7 mouse cellular contexts compared by ENCODE assay signal in genomic region chrX:164221989-164222388, GRCm38 (mm10). TPM values are rescaled to one million over a fixed set of nuclear protein-coding genes. Genes with fewer than 3 reads are reported as not detected.
DNase-seq lines count a peak whose midpoint lies in the region; ATAC-seq and TF ChIP-seq lines count a peak whose summit lies in the region.

No protein-coding gene starts in this region.

- 77% methylated on average over 2 of the region's 2 CpGs for WGBS in midbrain, postnatal 0 days
- WGBS in midbrain, embryonic 11.5 days: 73% methylated on average over 2 of the region's 2 CpGs
- 46% methylated on average over 2 of the region's 2 CpGs for WGBS in liver, embryonic 14.5 days (ENCODE audit: insufficient replicate concordance)
- WGBS in forebrain, postnatal 0 days: 70% methylated on average over 2 of the region's 2 CpGs

- H3K27ac ChIP-seq in midbrain, postnatal 0 days (ENCODE audit: low read depth, low read length): no peak overlapping the region
- H3K27ac ChIP-seq in midbrain, embryonic 11.5 days (ENCODE audit: low read depth, low read length): no peak overlapping the region
- no peak overlapping the region for H3K27ac ChIP-seq in liver, embryonic 14.5 days
- no peak overlapping the region for H3K27ac ChIP-seq in forebrain, postnatal 0 days (ENCODE audit: low read depth, low read length)

- DNase-seq in midbrain, postnatal 0 days (ENCODE audit: low spot score): no peak
- DNase-seq in midbrain, embryonic 11.5 days (ENCODE audit: low spot score, missing footprints): no peak
- DNase-seq in adipocyte (ENCODE audit: low spot score): peak; percentile 9
- DNase-seq in liver, embryonic 14.5 days (ENCODE audit: low read depth in 3 of 3, low spot score in 3 of 3): no peak
- DNase-seq in thymus, postnatal 4 days: peak; percentile 52
- no peak for DNase-seq in forebrain, postnatal 0 days

- ATAC-seq in midbrain, postnatal 0 days (ENCODE audit: low FRiP score): no peak
- ATAC-seq in midbrain, embryonic 11.5 days (ENCODE audit: low FRiP score): no peak
- no peak for ATAC-seq in liver, embryonic 14.5 days (ENCODE audit: insufficient read depth)
- ATAC-seq in forebrain, postnatal 0 days: no peak
- no peak for ATAC-seq in frontal cortex, adult (ENCODE audit: low TSS enrichment)

- no peak for TF ChIP-seq EP300 in liver, embryonic 14.5 days (IDR thresholded peaks at IDR 0.05; ENCODE audit: low read depth)

- no peaks in the 10 kb centered on the region for H3K36me3 ChIP-seq in midbrain, postnatal 0 days (ENCODE audit: insufficient read depth, low read length)
- no peaks in the 10 kb centered on the region for H3K36me3 ChIP-seq in midbrain, embryonic 11.5 days (ENCODE audit: control insufficient read depth, insufficient read depth, low read length)
- H3K36me3 ChIP-seq in liver, embryonic 14.5 days (replicated peaks; ENCODE audit: control insufficient read depth, insufficient read depth, low read depth): no peaks in the 10 kb centered on the region
- H3K36me3 ChIP-seq in forebrain, postnatal 0 days (ENCODE audit: insufficient read depth): no peaks in the 10 kb centered on the region

- H3K9me3 ChIP-seq in midbrain, postnatal 0 days (ENCODE audit: low read length): no peaks in the 10 kb centered on the region
- H3K9me3 ChIP-seq in midbrain, embryonic 11.5 days (ENCODE audit: control insufficient read depth, low read length): no peaks in the 10 kb centered on the region
- no peaks in the 10 kb centered on the region for H3K9me3 ChIP-seq in liver, embryonic 14.5 days (ENCODE audit: control insufficient read depth, low read length)
- no peaks in the 10 kb centered on the region for H3K9me3 ChIP-seq in forebrain, postnatal 0 days (ENCODE audit: low read length)

- no peaks in the 10 kb centered on the region for H3K4me1 ChIP-seq in midbrain, postnatal 0 days (ENCODE audit: insufficient read depth, low read length)
- H3K4me1 ChIP-seq in midbrain, embryonic 11.5 days (ENCODE audit: control insufficient read depth, insufficient read depth, low read length): no peaks in the 10 kb centered on the region
- H3K4me1 ChIP-seq in liver, embryonic 14.5 days (replicated peaks; ENCODE audit: control insufficient read depth in 2 of 2, insufficient read depth in 2 of 2, low read length in 1 of 2): no peaks in the 10 kb centered on the region
- no peaks in the 10 kb centered on the region for H3K4me1 ChIP-seq in forebrain, postnatal 0 days (ENCODE audit: insufficient read depth)

- H3K9ac ChIP-seq in midbrain, postnatal 0 days (replicated peaks; ENCODE audit: low read length, poor library complexity, severe bottlenecking): no peak overlapping the region
- no peak overlapping the region for H3K9ac ChIP-seq in midbrain, embryonic 11.5 days (ENCODE audit: low read length)
- H3K9ac ChIP-seq in liver, embryonic 14.5 days (replicated peaks): no peak overlapping the region
- no peak overlapping the region for H3K9ac ChIP-seq in forebrain, postnatal 0 days

- no peaks in the 10 kb centered on the region; the same call in 1 of the 2 replicates for H3K27me3 ChIP-seq in midbrain, postnatal 0 days (ENCODE audit: insufficient read depth, low read length)
- no peaks in the 10 kb centered on the region for H3K27me3 ChIP-seq in midbrain, embryonic 11.5 days (ENCODE audit: control insufficient read depth, insufficient read depth, low read length)
- no peaks in the 10 kb centered on the region for H3K27me3 ChIP-seq in liver, embryonic 14.5 days (ENCODE audit: control insufficient read depth, insufficient read depth, low read length)
- no peaks in the 10 kb centered on the region for H3K27me3 ChIP-seq in forebrain, postnatal 0 days (ENCODE audit: insufficient read depth, low read length)

- TF ChIP-seq CTCF in midbrain, postnatal 0 days (IDR thresholded peaks at IDR 0.05): peak; percentile 12
- TF ChIP-seq CTCF in liver, embryonic 14.5 days (IDR thresholded peaks at IDR 0.05; ENCODE audit: low read depth): peak; percentile 62
- TF ChIP-seq CTCF in forebrain, postnatal 0 days (IDR thresholded peaks at IDR 0.05; ENCODE audit: low read depth): no peak

- H3K4me2 ChIP-seq in midbrain, postnatal 0 days (ENCODE audit: low read depth, low read length, poor library complexity, severe bottlenecking): no peak overlapping the region
- no peak overlapping the region for H3K4me2 ChIP-seq in midbrain, embryonic 11.5 days
- H3K4me2 ChIP-seq in liver, embryonic 14.5 days (ENCODE audit: low read depth): no peak overlapping the region
- no peak overlapping the region for H3K4me2 ChIP-seq in forebrain, postnatal 0 days (ENCODE audit: low read depth)

- no peak overlapping the region for H3K4me3 ChIP-seq in midbrain, postnatal 0 days (ENCODE audit: low read depth, low read length)
- H3K4me3 ChIP-seq in midbrain, embryonic 11.5 days (ENCODE audit: low read depth, low read length): no peak overlapping the region
- no peak overlapping the region for H3K4me3 ChIP-seq in liver, embryonic 14.5 days (ENCODE audit: insufficient read depth in 1 of 2, low read depth in 2 of 2, low read length in 2 of 2)
- no peak overlapping the region for H3K4me3 ChIP-seq in forebrain, postnatal 0 days (ENCODE audit: low read depth, low read length)

RNA-seq across cellular contexts. Expression of gene Bmx, which starts 36.0 kb away (rescaled TPM):
- 0.42 and 0.93 TPM in 2 replicates for total RNA-seq in midbrain, postnatal 0 days (2014; rRNA removed)
- polyA plus RNA-seq in midbrain, postnatal 0 days (2015; fragmentation: Nextera tagmentation; extraction: Ambion mirVana): 0.48 and 0.58 TPM in 2 replicates
- 0.52 and 0.66 TPM in 2 replicates for polyA plus RNA-seq in midbrain, embryonic 11.5 days (2014; fragmentation: Nextera tagmentation; extraction: Ambion mirVana)
- polyA plus RNA-seq in liver, embryonic 14.5 days (2012; rRNA removed): 0.06 and 0.16 TPM in 2 replicates
- polyA plus RNA-seq in liver, embryonic 14.5 days (2014; fragmentation: Nextera tagmentation; extraction: Ambion mirVana): 0.19 and 0.24 TPM in 2 replicates
- 0.38 and 1.2 TPM in 2 replicates for total RNA-seq in forebrain, postnatal 0 days (2014; rRNA removed)
- polyA plus RNA-seq in forebrain, postnatal 0 days (2015; fragmentation: Nextera tagmentation; extraction: Ambion mirVana): 0.33 and 0.39 TPM in 2 replicates

RNA-seq across cellular contexts. Expression of gene Pir, which starts 47.2 kb away (rescaled TPM):
- 0.55 and 1.1 TPM in 2 replicates for total RNA-seq in midbrain, postnatal 0 days (2014; rRNA removed)
- 3.2 and 5.6 TPM in 2 replicates for polyA plus RNA-seq in midbrain, postnatal 0 days (2015; fragmentation: Nextera tagmentation; extraction: Ambion mirVana)
- 6.4 and 6.7 TPM in 2 replicates for polyA plus RNA-seq in midbrain, embryonic 11.5 days (2014; fragmentation: Nextera tagmentation; extraction: Ambion mirVana)
- polyA plus RNA-seq in liver, embryonic 14.5 days (2012; rRNA removed): 3.8 and 6.8 TPM in 2 replicates
- 20.9 and 21.6 TPM in 2 replicates for polyA plus RNA-seq in liver, embryonic 14.5 days (2014; fragmentation: Nextera tagmentation; extraction: Ambion mirVana)
- total RNA-seq in forebrain, postnatal 0 days (2014; rRNA removed): 1.4 and 3.1 TPM in 2 replicates
- 4.3 and 6.1 TPM in 2 replicates for polyA plus RNA-seq in forebrain, postnatal 0 days (2015; fragmentation: Nextera tagmentation; extraction: Ambion mirVana)

Comparison
In these comparisons a context has a peak if more than half of its experiments do, and no peak if none do; other contexts are left out.
1. DNase-seq: peak in adipocyte (single experiment) and thymus, postnatal 4 days (single experiment); none in midbrain, postnatal 0 days (single experiment), midbrain, embryonic 11.5 days (single experiment), liver, embryonic 14.5 days (0 of 3) and forebrain, postnatal 0 days (single experiment).